Mouse (Mus musculus) neural tube, embryonic 10.5 days (tissue): ENCODE results near the gene Sulf2.
"Not testable (repeated sequence)": the region's sequence is repeated elsewhere in the genome, so short reads cannot be mapped to it uniquely, and the experiment has no call there.

Experiments used
- DNase-seq: peaks from one replicate; pipeline ENCODE4 v3.0.0-alpha.2; 2017; ENCODE audit warnings: low spot score; ENCODE audit errors: extremely low spot score

Sulf2 gene

GRCm38 (mm10) chr2:166155454-166155815 is at the start of gene Sulf2:
Gene Sulf2, minus strand, starts transcription at chr2:166155663.
- DNase-seq = peak; percentile 88

GRCm38 (mm10) chr2:166204174-166204573 is 48.7 kb upstream of the Sulf2 start:
- DNase-seq = no peak

- no peak for DNase-seq
These were observed 48.2 kb upstream of the Sulf2 start for GRCm38 (mm10) chr2:166203647-166204046.

- DNase-seq = peak; percentile 16
These were observed 42.5 kb upstream of the Sulf2 start for GRCm38 (mm10) chr2:166197964-166198363.

- DNase-seq = no peak
These were observed 41.6 kb upstream of the Sulf2 start for GRCm38 (mm10) chr2:166197064-166197463.

- DNase-seq = no peak
These were observed 40.8 kb upstream of the Sulf2 start for GRCm38 (mm10) chr2:166196080-166196786.

- no peak for DNase-seq
These were observed 39.6 kb upstream of the Sulf2 start for GRCm38 (mm10) chr2:166195041-166195440.

GRCm38 (mm10) chr2:166194112-166194758 is 38.8 kb upstream of the Sulf2 start:
- no peak for DNase-seq

GRCm38 (mm10) chr2:166193509-166193908 is 38.0 kb upstream of the Sulf2 start:
- DNase-seq = no peak

GRCm38 (mm10) chr2:166190816-166191215 is 35.4 kb upstream of the Sulf2 start:
- DNase-seq = peak; percentile 23

- DNase-seq = no peak
These were observed 33.7 kb upstream of the Sulf2 start for GRCm38 (mm10) chr2:166189191-166189590.

- not testable (repeated sequence) for DNase-seq
These were observed 32.5 kb upstream of the Sulf2 start for GRCm38 (mm10) chr2:166187874-166188453.

GRCm38 (mm10) chr2:166187319-166187718 is 31.9 kb upstream of the Sulf2 start:
- not testable (repeated sequence) for DNase-seq

- DNase-seq = no peak
These were observed 30.9 kb upstream of the Sulf2 start for GRCm38 (mm10) chr2:166186244-166186948.

GRCm38 (mm10) chr2:166185768-166186167 is 30.3 kb upstream of the Sulf2 start:
- no peak for DNase-seq

GRCm38 (mm10) chr2:166184417-166184816 is 29.0 kb upstream of the Sulf2 start:
- DNase-seq = no peak

- no peak for DNase-seq
These were observed 26.7 kb upstream of the Sulf2 start for GRCm38 (mm10) chr2:166182009-166182685.

GRCm38 (mm10) chr2:166180744-166181508 is 25.5 kb upstream of the Sulf2 start:
- no peak for DNase-seq

GRCm38 (mm10) chr2:166180136-166180649 is 24.7 kb upstream of the Sulf2 start:
- peak; percentile 54 for DNase-seq

- peak; percentile 78 for DNase-seq
These were observed 24.1 kb upstream of the Sulf2 start for GRCm38 (mm10) chr2:166179457-166180101.
